Mouse (Mus musculus): ENCODE results near the gene Olfr763. TPM values are rescaled to one million over a fixed set of nuclear protein-coding genes. Genes with fewer than 3 reads are reported as not detected.

Olfr763 gene
- polyA plus RNA-seq (2014; fragmentation: Nextera tagmentation; extraction: Ambion mirVana), result not detected in 2 replicates

GRCm38 (mm10) chr10:129010288-129010841, at the start of gene Olfr763:
Olfr763 (plus strand) TSS chr10:129010791.
- Histone ChIP-seq H3K4me2 (ENCODE audit: low read depth, low read length, severe bottlenecking) (no peak within 1 kb of the TSS), H3K36me3 (ENCODE audit: control insufficient read depth, insufficient read depth, low read length) (no peaks in the 10 kb centered on the region), H3K9me3 (ENCODE audit: control insufficient read depth, low read length) (no peaks in the 10 kb centered on the region), H3K27ac (ENCODE audit: low read depth, low read length) (no peak within 1 kb of the TSS), H3K9ac (ENCODE audit: low read length) (no peak within 1 kb of the TSS), H3K4me1 (replicated peaks; ENCODE audit: control insufficient read depth, insufficient read depth, low read length) (no peaks in the 10 kb centered on the region), H3K27me3 (ENCODE audit: control insufficient read depth, insufficient read depth, low read length) (no peaks in the 10 kb centered on the region), H3K4me3 (ENCODE audit: low read depth, low read length) (no peak within 1 kb of the TSS)
- 75% methylated on average over 2 of the region's 2 CpGs for WGBS
- ATAC-seq (replicated peaks; ENCODE audit: low FRiP score) (no peak), DNase-seq (ENCODE audit: low spot score) (no peak)

DNA sequence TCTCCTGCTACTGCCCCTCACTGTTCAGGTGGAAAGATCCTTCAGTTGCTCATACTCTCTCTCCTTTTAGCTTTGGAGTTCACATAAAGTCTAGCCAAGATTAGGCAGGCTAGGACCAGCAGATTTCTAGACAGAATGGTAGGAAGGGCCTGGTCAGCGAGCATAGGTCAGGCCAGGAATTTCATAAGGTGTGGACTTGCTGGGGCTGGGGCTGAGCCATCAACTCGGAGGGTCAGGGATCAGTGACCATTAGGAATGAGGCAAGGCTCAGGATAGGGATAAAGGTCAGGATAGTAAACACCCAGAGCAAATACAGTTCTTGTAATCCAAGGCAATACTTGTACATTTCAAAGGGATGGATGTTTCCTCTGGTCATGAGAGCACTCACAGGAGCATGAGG, 45.6 kb upstream of the Olfr763 start:
- no peak for DNase-seq (ENCODE audit: low spot score)
- Histone ChIP-seq H3K9me3 (ENCODE audit: control insufficient read depth, low read length) (no peaks in the 10 kb centered on the region), H3K36me3 (ENCODE audit: control insufficient read depth, insufficient read depth, low read length) (no peaks in the 10 kb centered on the region), H3K9ac (ENCODE audit: low read length) (no peak overlapping the region), H3K27ac (ENCODE audit: low read depth, low read length) (no peak overlapping the region), H3K4me2 (ENCODE audit: low read depth, low read length, severe bottlenecking) (no peak overlapping the region), H3K4me3 (ENCODE audit: low read depth, low read length) (no peak overlapping the region), H3K27me3 (ENCODE audit: control insufficient read depth, insufficient read depth, low read length) (no peaks in the 10 kb centered on the region), H3K4me1 (replicated peaks; ENCODE audit: control insufficient read depth, insufficient read depth, low read length) (no peaks in the 10 kb centered on the region)
- ATAC-seq (replicated peaks; ENCODE audit: low FRiP score), result no peak
- WGBS, result 72% methylated on average over 2 of the region's 2 CpGs

DNA sequence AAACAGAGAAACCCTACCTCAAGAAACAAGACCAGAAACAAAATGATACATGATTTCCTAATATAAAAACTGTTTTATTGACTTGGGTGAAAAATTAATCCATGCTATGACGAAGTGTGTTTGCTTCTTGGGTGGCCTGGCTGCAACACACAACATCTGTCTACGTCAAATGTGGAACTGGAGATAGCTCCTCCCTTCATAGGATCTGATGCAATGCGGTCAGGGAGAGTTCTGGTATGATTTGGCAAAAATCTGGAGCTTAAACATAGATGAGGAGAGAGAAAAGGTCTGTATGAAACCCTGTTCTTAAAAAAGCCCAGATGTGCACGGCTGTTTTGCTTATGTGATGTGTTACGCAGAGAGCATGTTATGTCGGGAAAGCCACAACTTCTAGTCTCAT, 44.7 kb upstream of the Olfr763 start:
- Histone ChIP-seq H3K4me2 (ENCODE audit: low read depth, low read length, severe bottlenecking) (no peak overlapping the region), H3K36me3 (ENCODE audit: control insufficient read depth, insufficient read depth, low read length) (no peaks in the 10 kb centered on the region), H3K27ac (ENCODE audit: low read depth, low read length) (no peak overlapping the region), H3K4me3 (ENCODE audit: low read depth, low read length) (no peak overlapping the region), H3K4me1 (replicated peaks; ENCODE audit: control insufficient read depth, insufficient read depth, low read length) (no peaks in the 10 kb centered on the region), H3K9ac (ENCODE audit: low read length) (no peak overlapping the region), H3K27me3 (ENCODE audit: control insufficient read depth, insufficient read depth, low read length) (no peaks in the 10 kb centered on the region), H3K9me3 (ENCODE audit: control insufficient read depth, low read length) (no peaks in the 10 kb centered on the region)
- DNase-seq (ENCODE audit: low spot score) (no peak), ATAC-seq (replicated peaks; ENCODE audit: low FRiP score) (no peak)
- WGBS, result 87% methylated on average over 6 of the region's 6 CpGs

DNA sequence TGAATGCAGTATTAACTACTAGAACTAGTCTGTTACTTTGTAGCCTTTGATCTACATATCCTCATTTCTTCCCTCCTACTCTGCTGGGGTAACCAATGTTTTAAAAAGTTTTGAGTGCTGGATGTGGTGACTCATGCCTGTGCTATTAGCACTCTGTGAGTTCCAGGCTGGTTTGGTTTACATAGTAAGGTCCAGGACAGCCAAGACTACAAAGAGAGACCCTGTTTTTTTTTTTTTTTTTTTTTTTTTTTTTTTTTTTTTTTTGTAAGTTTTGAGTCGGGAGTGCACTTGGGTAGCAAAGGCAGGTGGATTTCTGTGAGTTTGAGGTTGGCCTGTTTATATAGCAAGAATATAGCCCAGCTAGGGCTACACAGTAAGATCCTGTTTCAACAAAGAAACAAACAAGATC, 42.2 kb upstream of the Olfr763 start:
- no peak overlapping the region for H3K27ac ChIP-seq (ENCODE audit: low read depth, low read length)
- H3K9me3 ChIP-seq (ENCODE audit: control insufficient read depth, low read length), result no peaks in the 10 kb centered on the region
- no peak for DNase-seq (ENCODE audit: low spot score)
- no peak overlapping the region for H3K4me3 ChIP-seq (ENCODE audit: low read depth, low read length)
- no peak overlapping the region for H3K9ac ChIP-seq (ENCODE audit: low read length)
- ATAC-seq (replicated peaks; ENCODE audit: low FRiP score), result no peak
- no peaks in the 10 kb centered on the region for H3K27me3 ChIP-seq (ENCODE audit: control insufficient read depth, insufficient read depth, low read length)
- no peaks in the 10 kb centered on the region for H3K36me3 ChIP-seq (ENCODE audit: control insufficient read depth, insufficient read depth, low read length)
- 72% methylated on average over 1 of the region's 1 CpGs for WGBS
- no peak overlapping the region for H3K4me2 ChIP-seq (ENCODE audit: low read depth, low read length, severe bottlenecking)
- H3K4me1 ChIP-seq (replicated peaks; ENCODE audit: control insufficient read depth, insufficient read depth, low read length), result no peaks in the 10 kb centered on the region

DNA sequence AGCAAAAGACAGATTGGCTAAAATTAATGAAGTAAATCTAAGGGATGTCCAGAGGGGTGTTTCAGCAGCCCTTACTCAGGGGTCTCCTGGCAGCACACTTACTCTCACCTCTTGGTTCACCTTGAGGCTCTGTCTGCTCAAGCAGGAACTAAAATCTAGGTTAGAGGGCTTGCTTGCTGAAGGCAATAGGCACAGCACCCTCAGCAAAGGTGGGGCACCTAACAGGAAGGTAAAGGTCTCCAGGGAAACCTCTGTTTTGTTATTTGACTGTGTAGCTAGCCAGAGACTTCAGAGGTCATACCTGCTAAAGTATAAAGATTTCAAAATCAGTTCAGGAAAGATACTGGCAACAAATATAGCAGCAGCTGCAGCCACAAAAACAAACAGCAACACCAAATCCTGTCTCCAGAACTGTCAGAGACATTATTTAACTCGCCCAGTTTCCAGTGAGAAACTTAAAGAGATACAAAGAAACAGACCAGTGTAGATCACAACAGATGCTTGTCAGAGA, 39.8 kb upstream of the Olfr763 start:
- Histone ChIP-seq H3K27ac (ENCODE audit: low read depth, low read length) (no peak overlapping the region), H3K9me3 (ENCODE audit: control insufficient read depth, low read length) (no peaks in the 10 kb centered on the region), H3K36me3 (ENCODE audit: control insufficient read depth, insufficient read depth, low read length) (no peaks in the 10 kb centered on the region), H3K9ac (ENCODE audit: low read length) (no peak overlapping the region), H3K27me3 (ENCODE audit: control insufficient read depth, insufficient read depth, low read length) (no peaks in the 10 kb centered on the region; the same call in 1 of the 2 replicates), H3K4me3 (ENCODE audit: low read depth, low read length) (no peak overlapping the region), H3K4me2 (ENCODE audit: low read depth, low read length, severe bottlenecking) (no peak overlapping the region), H3K4me1 (replicated peaks; ENCODE audit: control insufficient read depth, insufficient read depth, low read length) (no peaks in the 10 kb centered on the region)
- 43% methylated on average over 1 of the region's 1 CpGs for WGBS
- ATAC-seq (replicated peaks; ENCODE audit: low FRiP score), result no peak
- no peak for DNase-seq (ENCODE audit: low spot score)

- Histone ChIP-seq H3K27me3 (ENCODE audit: control insufficient read depth, insufficient read depth, low read length) (no peaks in the 10 kb centered on the region; the same call in 1 of the 2 replicates), H3K4me3 (ENCODE audit: low read depth, low read length) (no peak overlapping the region), H3K4me1 (replicated peaks; ENCODE audit: control insufficient read depth, insufficient read depth, low read length) (no peaks in the 10 kb centered on the region), H3K9me3 (ENCODE audit: control insufficient read depth, low read length) (no peaks in the 10 kb centered on the region), H3K9ac (ENCODE audit: low read length) (no peak overlapping the region), H3K27ac (ENCODE audit: low read depth, low read length) (no peak overlapping the region), H3K36me3 (ENCODE audit: control insufficient read depth, insufficient read depth, low read length) (no peaks in the 10 kb centered on the region), H3K4me2 (ENCODE audit: low read depth, low read length, severe bottlenecking) (no peak overlapping the region)
- ATAC-seq (replicated peaks; ENCODE audit: low FRiP score) (no peak), DNase-seq (ENCODE audit: low spot score) (no peak)
- 77% methylated on average over 4 of the region's 4 CpGs for WGBS
Observed at GRCm38 (mm10) chr10:128972841-128973240, 37.8 kb upstream of the Olfr763 start.

DNA sequence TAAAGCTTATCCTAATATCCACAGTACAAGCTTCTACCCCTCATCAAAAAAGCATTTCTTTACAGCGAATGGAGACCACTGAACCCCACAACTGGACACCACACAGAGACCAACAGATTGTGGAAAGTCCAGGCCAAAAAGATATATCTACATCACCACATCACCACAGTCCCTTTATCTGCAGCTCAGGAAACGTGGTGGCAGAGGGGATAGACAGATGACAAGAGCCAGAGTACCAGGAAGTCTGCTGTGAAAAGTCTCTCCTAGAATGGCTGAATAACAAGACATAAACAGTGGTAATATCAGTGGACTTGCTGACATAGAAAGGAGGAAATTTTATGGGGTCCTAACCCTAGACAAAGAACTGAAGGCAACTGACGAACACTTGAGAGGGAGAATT, 34.2 kb upstream of the Olfr763 start:
- H3K4me2 ChIP-seq (ENCODE audit: low read depth, low read length, severe bottlenecking), result no peak overlapping the region
- no peaks in the 10 kb centered on the region for H3K36me3 ChIP-seq (ENCODE audit: control insufficient read depth, insufficient read depth, low read length)
- no peak for ATAC-seq (replicated peaks; ENCODE audit: low FRiP score)
- no peak overlapping the region for H3K4me3 ChIP-seq (ENCODE audit: low read depth, low read length)
- no peak overlapping the region for H3K9ac ChIP-seq (ENCODE audit: low read length)
- WGBS, result 60% methylated on average over 3 of the region's 3 CpGs
- no peaks in the 10 kb centered on the region for H3K9me3 ChIP-seq (ENCODE audit: control insufficient read depth, low read length)
- H3K27me3 ChIP-seq (ENCODE audit: control insufficient read depth, insufficient read depth, low read length), result no peaks in the 10 kb centered on the region; the same call in 1 of the 2 replicates
- no peaks in the 10 kb centered on the region for H3K4me1 ChIP-seq (replicated peaks; ENCODE audit: control insufficient read depth, insufficient read depth, low read length)
- DNase-seq (ENCODE audit: low spot score), result no peak
- H3K27ac ChIP-seq (ENCODE audit: low read depth, low read length), result no peak overlapping the region

- ATAC-seq (replicated peaks; ENCODE audit: low FRiP score), result peak; percentile 72
- Histone ChIP-seq H3K27me3 (ENCODE audit: control insufficient read depth, insufficient read depth, low read length) (no peaks in the 10 kb centered on the region; the same call in 1 of the 2 replicates), H3K27ac (ENCODE audit: low read depth, low read length) (no peak overlapping the region), H3K4me2 (ENCODE audit: low read depth, low read length, severe bottlenecking) (no peak overlapping the region), H3K4me3 (ENCODE audit: low read depth, low read length) (no peak overlapping the region), H3K4me1 (replicated peaks; ENCODE audit: control insufficient read depth, insufficient read depth, low read length) (no peaks in the 10 kb centered on the region), H3K36me3 (ENCODE audit: control insufficient read depth, insufficient read depth, low read length) (no peaks in the 10 kb centered on the region), H3K9me3 (ENCODE audit: control insufficient read depth, low read length) (no peaks in the 10 kb centered on the region), H3K9ac (ENCODE audit: low read length) (no peak overlapping the region)
- WGBS, result 31% methylated on average over 9 of the region's 9 CpGs
- peak; percentile 59 for DNase-seq (ENCODE audit: low spot score)
Observed at GRCm38 (mm10) chr10:128977522-128978114, 33.0 kb upstream of the Olfr763 start.
